Mouse (Mus musculus) myocyte (in vitro differentiated cells): ENCODE measurements around the gene Rasgef1c.

Source experiments
- CEBPB ChIP-seq: IDR thresholded peaks from 2 replicates; pipeline ENCODE4 v1.6.1; 2011; ENCODE audit warnings: mild to moderate bottlenecking, moderate library complexity; ENCODE audit not compliant: poor library complexity, insufficient read depth, severe bottlenecking
- E2F4 ChIP-seq: IDR thresholded peaks from one replicate; pipeline ENCODE4 v1.6.1; 2011; ENCODE audit warnings: mild to moderate bottlenecking, control low read depth, moderate library complexity; ENCODE audit not compliant: insufficient read depth
- MYOD1 ChIP-seq, 3 experiments: IDR thresholded peaks; one replicate each; pipeline ENCODE4 v1.6.1; 2011; ENCODE audit warnings: control low read depth in 2 of 3, low read depth in 2 of 3, mild to moderate bottlenecking in 2 of 3, moderate library complexity in 1 of 3; ENCODE audit not compliant: insufficient read length in 2 of 3, control insufficient read depth in 1 of 3
- POLR2A ChIP-seq: IDR thresholded peaks from one replicate; pipeline ENCODE4 v1.6.1; 2011; ENCODE audit warnings: low read depth, mild to moderate bottlenecking, control low read depth, moderate library complexity; ENCODE audit not compliant: insufficient read length
- POLR2AphosphoS2 ChIP-seq: IDR thresholded peaks from one replicate; pipeline ENCODE4 v1.6.1; 2011; ENCODE audit warnings: low read depth, control low read depth; ENCODE audit not compliant: insufficient read length
- USF1 ChIP-seq: IDR thresholded peaks from one replicate; pipeline ENCODE4 v1.6.1; 2011; ENCODE audit warnings: low read depth, mild to moderate bottlenecking, control low read depth, moderate library complexity

DNA sequence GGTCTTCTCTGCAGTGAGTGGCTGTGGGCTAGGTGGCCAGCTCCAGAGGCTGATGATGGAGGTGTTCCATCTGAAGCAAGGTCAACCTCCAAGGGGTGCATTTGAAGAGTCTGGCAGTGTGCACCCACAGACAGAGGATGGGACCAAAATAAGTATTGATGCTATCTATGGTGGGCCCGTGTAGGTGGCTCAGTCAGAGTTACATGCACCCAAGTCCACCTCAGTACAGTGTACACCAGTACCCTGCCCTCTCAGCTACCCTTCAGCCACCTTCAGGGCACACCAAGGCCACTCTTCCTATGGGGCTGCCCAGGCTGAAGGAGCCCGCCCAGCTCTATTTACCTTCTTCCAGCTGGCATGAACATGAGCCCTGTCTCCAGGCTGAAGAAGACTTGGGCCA, 68.1 kb downstream of the Rasgef1c start:
- TF ChIP-seq CEBPB, result no peak
- TF ChIP-seq E2F4, result no peak
- TF ChIP-seq MYOD1 (IDR thresholded peaks at IDR 0.05; ENCODE audit: control insufficient read depth in 1 of 3, insufficient read length in 2 of 3, low read depth in 2 of 3), result no peak
- no peak for TF ChIP-seq POLR2A
- TF ChIP-seq USF1, result no peak
- TF ChIP-seq POLR2AphosphoS2, result no peak
